Mouse (Mus musculus) R1 (cell line): Measurements from ENCODE around the gene Ankrd63.
A peak's percentile ranks its signal among the peaks of the same experiment; 100 is the strongest.

Source experiments
- DNase-seq: peaks from one replicate; pipeline ENCODE4 v3.0.0-alpha.2; 2018; ENCODE audit warnings: low read depth, low spot score

Gene Ankrd63

GRCm38 (mm10) chr2:118703913-118704730 is at the start of gene Ankrd63:
TSS of gene Ankrd63 (minus strand) at chr2:118703963.
- peak; percentile 51 for DNase-seq

GRCm38 (mm10) chr2:118752792-118753108 is 49.0 kb upstream of the Ankrd63 start:
- no peak for DNase-seq

DNA sequence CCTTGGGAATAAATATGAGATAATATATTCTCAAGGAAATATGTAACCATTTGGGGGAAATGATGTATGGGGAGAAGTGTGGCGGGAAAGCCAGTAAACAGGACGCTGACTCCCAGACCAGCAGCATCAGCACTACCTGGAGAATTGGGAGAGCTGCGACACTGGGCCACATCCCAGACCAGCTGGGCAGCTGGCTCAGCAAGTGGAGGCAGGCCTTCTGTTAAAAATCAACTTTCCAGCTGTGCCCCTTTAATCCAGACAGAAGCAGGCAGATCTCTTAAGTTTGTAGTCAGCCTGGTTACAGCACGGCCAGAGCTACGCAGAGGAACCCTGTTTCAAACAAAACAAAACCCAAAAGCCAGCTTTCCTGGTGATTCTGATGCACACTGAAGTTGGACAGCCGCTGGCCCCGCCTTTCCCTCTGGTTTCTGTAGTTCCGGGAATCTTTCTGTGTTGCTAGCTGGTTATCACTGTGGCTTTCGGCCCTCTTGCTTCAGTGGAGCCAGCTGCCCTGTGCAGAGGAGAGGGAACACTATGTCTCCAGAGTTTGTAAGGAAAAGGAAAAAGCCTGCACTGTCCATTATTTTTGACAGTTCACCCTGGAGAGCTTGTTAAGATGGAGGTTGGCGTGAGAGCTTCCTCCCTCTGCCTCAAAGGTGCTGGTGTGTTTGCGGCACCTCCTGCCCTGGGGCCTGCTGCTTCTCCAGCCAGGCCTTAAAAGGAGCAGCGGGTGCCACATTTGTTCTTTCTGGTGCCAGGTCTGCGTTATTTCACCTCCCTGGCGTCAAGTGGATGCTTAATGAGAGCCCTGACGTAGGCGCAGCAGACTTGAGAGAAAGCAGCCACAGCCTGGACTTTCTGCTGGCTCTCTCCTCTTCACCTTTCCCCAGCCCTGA is 48.4 kb upstream of the Ankrd63 start:
- no peak for DNase-seq

- DNase-seq = no peak
Observed at GRCm38 (mm10) chr2:118750476-118750875, 46.7 kb upstream of the Ankrd63 start.

- DNase-seq = peak; percentile 47
Observed at GRCm38 (mm10) chr2:118749341-118749884, 45.6 kb upstream of the Ankrd63 start.

- DNase-seq = no peak
Observed at GRCm38 (mm10) chr2:118747301-118747960, 43.7 kb upstream of the Ankrd63 start.

DNA sequence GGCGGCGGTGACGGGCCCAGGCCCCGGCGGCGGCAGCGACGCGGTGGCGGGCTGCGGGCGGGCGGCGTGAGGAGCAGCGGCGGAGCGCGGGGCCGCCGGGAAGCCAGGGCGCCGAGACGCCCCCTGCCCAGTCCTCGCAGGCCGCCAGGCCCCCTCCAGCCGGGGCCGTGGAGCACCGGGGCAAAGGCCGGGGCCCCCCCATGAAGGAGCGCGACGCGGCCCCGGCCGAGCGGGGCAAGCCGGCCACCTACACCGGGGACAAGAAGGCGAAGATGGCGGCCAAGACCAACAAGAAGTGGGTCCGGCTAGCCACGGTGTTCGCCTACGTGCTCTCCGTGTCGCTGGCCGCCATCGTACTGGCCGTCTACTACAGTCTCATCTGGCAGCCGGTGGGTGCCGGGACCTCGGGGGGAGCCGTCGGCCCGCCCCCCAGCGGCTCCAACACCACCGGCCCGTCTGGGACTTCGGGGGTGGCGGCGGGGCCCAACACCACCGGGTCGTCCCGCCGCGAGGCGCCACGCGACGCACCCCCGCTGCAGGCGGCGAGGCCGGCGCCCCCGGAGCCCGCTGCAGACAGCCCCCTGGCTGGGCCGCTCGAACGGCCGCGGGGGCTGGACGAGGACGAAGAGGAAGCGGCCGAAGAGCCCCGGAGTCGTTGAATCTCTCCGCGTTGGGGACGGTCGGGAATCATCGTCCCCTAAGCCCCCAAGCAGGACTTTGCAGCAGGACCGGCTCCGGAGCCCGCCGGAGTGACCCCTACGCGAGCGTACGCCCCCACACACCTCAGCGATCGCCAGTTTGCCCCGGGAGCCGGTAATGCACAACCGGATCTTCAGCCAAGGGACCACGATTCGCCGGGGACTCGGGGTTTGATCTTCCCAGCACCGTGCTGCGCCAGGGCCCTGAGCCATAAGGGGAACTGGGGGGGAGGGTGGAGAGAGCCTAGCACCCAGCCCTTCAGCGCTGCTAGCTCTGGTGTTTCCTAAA is 42.4 kb upstream of the Ankrd63 start:
- DNase-seq = peak; percentile 36

DNA sequence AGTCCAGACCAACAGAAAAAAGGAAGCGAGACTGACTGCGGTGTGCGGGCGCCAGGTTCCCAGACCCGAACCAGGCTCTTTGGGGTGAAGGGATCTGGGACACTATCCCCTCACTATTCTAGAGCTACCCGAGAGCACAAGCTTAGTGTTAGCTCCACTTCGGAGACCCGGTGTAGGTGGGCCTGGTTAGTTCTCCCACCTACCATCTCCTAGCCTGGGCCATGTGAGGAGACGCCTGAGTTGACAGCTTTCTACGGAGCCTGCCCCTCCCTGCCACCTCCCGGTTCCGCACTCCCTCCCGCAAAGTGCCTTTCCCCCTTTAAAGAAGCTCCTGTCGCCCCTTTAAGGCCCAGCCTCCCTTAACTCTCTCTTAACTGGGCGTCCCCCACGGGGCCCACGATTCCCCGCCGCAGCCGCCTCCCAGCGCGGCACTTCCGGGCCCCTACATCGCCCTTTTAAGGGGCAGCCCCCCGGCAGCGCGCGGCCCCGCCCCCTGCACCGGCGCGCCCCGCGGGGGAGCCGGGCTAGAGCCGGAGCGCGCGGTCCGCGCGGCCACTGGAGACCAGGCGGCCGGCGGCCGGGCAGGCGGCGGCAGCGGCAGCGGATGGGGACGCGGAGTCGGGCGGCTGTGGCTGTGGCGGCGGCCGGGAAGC is 41.6 kb upstream of the Ankrd63 start, which contains the start of gene Inafm2:
Inafm2 (plus strand) TSS at position 527 of the 653 bp plus-strand sequence.
- peak; percentile 86 for DNase-seq

- DNase-seq = no peak
Observed at GRCm38 (mm10) chr2:118744621-118745020, 40.9 kb upstream of the Ankrd63 start.

DNA sequence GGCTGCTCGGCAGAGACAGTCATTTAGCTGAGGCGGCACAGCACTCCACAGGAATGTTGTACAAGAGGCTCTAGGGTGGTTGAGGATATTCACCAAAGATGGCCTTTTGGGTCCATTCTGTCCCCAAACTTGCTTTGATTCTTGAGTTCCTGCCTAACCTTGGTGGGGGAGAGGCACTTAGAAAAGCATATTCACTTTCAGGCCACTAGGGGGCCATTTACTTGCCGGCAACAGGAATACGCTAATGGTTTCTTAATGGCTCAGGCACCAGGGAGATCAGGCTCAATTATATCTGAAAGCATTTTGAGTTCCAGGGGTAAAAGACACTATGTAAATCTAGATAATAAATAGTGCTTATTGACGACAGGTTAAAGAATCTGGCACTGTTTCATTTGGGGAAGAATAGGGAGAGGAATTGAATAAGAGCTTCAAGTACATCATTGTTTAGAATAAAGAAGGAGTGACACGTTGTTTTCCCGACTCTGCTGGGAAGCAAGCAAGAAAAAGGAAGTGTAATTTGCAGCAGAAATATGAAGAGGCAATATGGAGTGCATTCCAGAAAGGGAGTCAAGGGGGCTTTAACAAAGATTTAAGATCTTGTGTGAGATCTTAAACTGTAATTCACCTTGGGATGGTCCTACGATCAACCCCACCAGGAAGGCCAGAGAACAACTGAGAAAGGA is 39.6 kb upstream of the Ankrd63 start:
- DNase-seq = peak; percentile 74

DNA sequence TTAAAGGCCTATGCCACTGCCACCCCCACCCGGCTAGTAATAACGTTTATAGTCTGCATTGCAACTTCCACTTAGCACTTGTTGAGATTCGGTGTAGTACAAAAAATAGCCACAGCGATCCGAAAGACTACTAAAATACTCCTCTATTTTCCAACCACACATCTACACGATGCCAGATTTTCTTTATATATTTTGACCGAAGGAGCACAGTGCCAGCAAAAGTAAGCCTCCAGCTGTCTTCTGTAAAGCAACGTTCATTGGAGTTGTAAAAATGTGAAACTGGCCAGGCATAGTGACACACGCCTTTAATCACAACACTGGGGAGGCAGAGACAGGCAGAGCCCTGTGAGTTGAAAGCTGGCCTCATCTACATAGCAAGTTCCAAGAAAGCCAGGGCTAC is 37.4 kb upstream of the Ankrd63 start:
- DNase-seq = no peak

DNA sequence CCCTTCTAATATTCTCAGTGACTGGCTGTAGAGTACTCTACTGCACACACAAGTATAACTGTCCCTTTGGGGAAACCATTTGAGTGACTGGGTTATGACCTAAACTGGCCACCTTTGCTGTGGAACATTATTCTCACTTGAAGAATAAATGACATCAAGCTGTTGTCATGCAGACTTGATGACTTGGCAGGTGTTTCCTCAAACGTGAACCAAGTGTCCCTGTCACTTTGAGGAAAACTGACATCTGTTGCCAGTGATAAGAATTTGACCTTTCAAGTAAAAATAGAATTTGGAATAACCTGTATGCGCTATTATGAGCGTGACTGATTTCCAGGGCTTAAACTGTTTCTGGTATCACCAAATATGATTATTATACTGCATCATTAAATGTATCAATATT is 36.6 kb upstream of the Ankrd63 start:
- DNase-seq = no peak

GRCm38 (mm10) chr2:118733341-118733740 is 29.6 kb upstream of the Ankrd63 start:
- DNase-seq = no peak

DNA sequence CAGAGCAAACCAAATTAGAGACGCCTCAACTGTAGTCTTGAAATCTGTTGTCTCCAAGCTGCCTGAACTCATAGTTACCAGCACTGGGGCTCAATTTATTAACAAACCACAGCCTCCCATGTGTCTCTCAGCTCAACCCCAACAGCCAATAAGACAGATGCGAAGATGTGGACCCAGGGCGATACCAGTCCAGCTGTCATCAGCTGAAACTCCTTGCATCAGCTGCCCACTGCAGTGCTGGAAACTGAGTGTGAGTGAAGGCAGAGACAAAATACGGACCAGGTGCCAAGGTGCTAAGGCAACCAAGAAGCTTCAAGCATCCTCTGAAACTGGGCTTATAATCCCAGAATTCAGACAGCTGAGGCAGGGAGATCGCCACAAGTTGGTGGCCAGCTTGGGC is 28.2 kb upstream of the Ankrd63 start:
- DNase-seq = no peak

DNA sequence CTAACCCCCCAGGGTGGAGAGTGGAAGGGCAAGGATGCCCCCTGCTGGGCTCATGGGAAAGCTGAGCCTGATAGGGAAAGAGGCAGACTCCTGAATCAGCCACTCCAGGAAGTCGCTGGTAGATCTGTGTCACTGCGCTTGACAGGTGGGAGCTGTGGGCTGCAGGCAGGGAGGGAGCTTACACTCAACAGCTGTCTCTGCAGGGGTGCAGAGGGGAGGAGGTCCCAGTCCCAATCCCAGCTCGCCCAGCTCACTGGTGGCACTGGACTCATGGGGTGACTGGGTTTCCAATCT is 26.8 kb upstream of the Ankrd63 start:
- DNase-seq = peak; percentile 31

GRCm38 (mm10) chr2:118729816-118730621 is 26.3 kb upstream of the Ankrd63 start:
- DNase-seq = no peak

GRCm38 (mm10) chr2:118729194-118729593 is 25.4 kb upstream of the Ankrd63 start:
- DNase-seq = no peak

GRCm38 (mm10) chr2:118728337-118728736 is 24.6 kb upstream of the Ankrd63 start, which contains the start of gene Plcb2:
TSS of gene Plcb2 (minus strand) at chr2:118728438.
- no peak for DNase-seq

GRCm38 (mm10) chr2:118727911-118728310 is 24.1 kb upstream of the Ankrd63 start:
- no peak for DNase-seq
